In the genomic region with DNA sequence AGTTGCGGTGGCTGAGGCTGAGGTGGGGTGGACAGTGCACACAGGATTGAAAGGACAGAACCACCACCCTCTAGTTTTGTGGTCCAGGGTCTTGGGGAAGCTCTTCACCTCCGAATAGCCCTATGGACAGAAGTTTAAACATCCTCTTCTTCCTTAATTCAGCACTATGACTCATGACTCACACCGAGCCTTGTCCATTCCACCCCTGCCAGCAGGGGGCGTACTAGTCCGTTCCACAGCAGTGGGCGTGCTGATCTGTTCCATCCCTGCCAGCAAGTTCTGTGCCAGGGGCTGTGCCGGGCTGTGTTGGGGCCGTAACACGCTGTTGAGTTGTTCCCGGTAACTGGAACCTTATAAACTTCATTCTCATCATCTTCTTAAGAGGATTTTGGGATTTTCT, we compare ENCODE assay signal across 9 mouse cellular contexts.
DNase-seq lines count a peak whose midpoint lies in the region; ATAC-seq and TF ChIP-seq lines count a peak whose summit lies in the region.
"Had no signal": no experiment of that assay in that cellular context is flagged by ENCODE, and none has a peak within 500 bp of the region (broad histone marks: within the 10 kb centered on the region; RNA-seq: fewer than 3 reads in every experiment).

No protein-coding gene starts in this region.

- peaks cover 49% of the 10 kb centered on the region for H3K27me3 ChIP-seq in hindbrain, embryonic 10.5 days (ENCODE audit: insufficient read depth, poor library complexity, severe bottlenecking)
- H3K27me3 ChIP-seq in hindbrain, embryonic 13.5 days: peaks cover 30% of the 10 kb centered on the region
- H3K27me3 ChIP-seq in spleen, adult 2 months (ENCODE audit: control insufficient read depth, insufficient read depth, low read length): no peaks in the 10 kb centered on the region
- peaks cover 3% of the 10 kb centered on the region for H3K27me3 ChIP-seq in liver, embryonic 14.5 days (ENCODE audit: control insufficient read depth, insufficient read depth, low read length)
- peaks cover 37% of the 10 kb centered on the region for H3K27me3 ChIP-seq in forebrain, embryonic 13.5 days

- no peak for TF ChIP-seq POLR2A in spleen, adult 2 months (IDR thresholded peaks at IDR 0.05; ENCODE audit: low read depth, low read length)

- H3K9ac ChIP-seq in hindbrain, embryonic 13.5 days: no peak overlapping the region
- no peak overlapping the region for H3K9ac ChIP-seq in liver, embryonic 14.5 days (replicated peaks)
- H3K9ac ChIP-seq in forebrain, embryonic 13.5 days: no peak overlapping the region
- H3K9ac ChIP-seq: limb, embryonic 12.5 days had no signal

- ATAC-seq in hindbrain, embryonic 13.5 days (ENCODE audit: low FRiP score): no peak
- no peak for ATAC-seq in liver, embryonic 14.5 days (ENCODE audit: insufficient read depth)
- no peak for ATAC-seq in forebrain, embryonic 13.5 days

- WGBS in hindbrain, embryonic 10.5 days: 77% methylated on average over 10 of the region's 10 CpGs
- WGBS in hindbrain, embryonic 13.5 days: 70% methylated on average over 10 of the region's 10 CpGs
- WGBS in spleen, adult 2 months: 60% methylated on average over 10 of the region's 10 CpGs
- WGBS in liver, embryonic 14.5 days (ENCODE audit: insufficient replicate concordance): 49% methylated on average over 10 of the region's 10 CpGs
- WGBS in forebrain, embryonic 13.5 days: 51% methylated on average over 10 of the region's 10 CpGs

- no peak overlapping the region for H3K27ac ChIP-seq in hindbrain, embryonic 10.5 days
- no peak overlapping the region for H3K27ac ChIP-seq in hindbrain, embryonic 13.5 days
- no peak overlapping the region for H3K27ac ChIP-seq in spleen, adult 2 months (ENCODE audit: insufficient read depth, low read length)
- H3K27ac ChIP-seq in liver, embryonic 14.5 days: no peak overlapping the region
- H3K27ac ChIP-seq in forebrain, embryonic 13.5 days: no peak overlapping the region
- H3K27ac ChIP-seq: limb, embryonic 12.5 days had no signal

- no peak for TF ChIP-seq EP300 in liver, embryonic 14.5 days (IDR thresholded peaks at IDR 0.05; ENCODE audit: low read depth)

- DNase-seq in hindbrain, embryonic 10.5 days (ENCODE audit: low spot score): peak; percentile 19
- DNase-seq in spleen, adult 2 months (ENCODE audit: low read depth in 1 of 2, low spot score in 2 of 2): no peak
- no peak for DNase-seq in spleen, adult 12 weeks (ENCODE audit: low spot score)
- DNase-seq in adrenal gland, postnatal 4 days (ENCODE audit: low spot score in 2 of 2): peak; percentile 48 to 49
- DNase-seq in liver, embryonic 14.5 days (ENCODE audit: low read depth in 3 of 3, low spot score in 3 of 3): no peak
- peak; percentile 31 for DNase-seq in thymus, postnatal 25 days

- 0 out of 2 replicates have a peak, but pooled peaks have one; percentile 19 for TF ChIP-seq CTCF in spleen, adult 2 months (IDR thresholded peaks at IDR 0.05; ENCODE audit: extremely low read depth, insufficient read depth, insufficient read length, insufficient replicate concordance)
- TF ChIP-seq CTCF in liver, embryonic 14.5 days (IDR thresholded peaks at IDR 0.05; ENCODE audit: low read depth): peak; percentile 83

- H3K36me3 ChIP-seq in hindbrain, embryonic 10.5 days: no peaks in the 10 kb centered on the region
- H3K36me3 ChIP-seq in hindbrain, embryonic 13.5 days: no peaks in the 10 kb centered on the region
- no peaks in the 10 kb centered on the region for H3K36me3 ChIP-seq in spleen, adult 2 months (ENCODE audit: control insufficient read depth, insufficient read depth, low read length)
- H3K36me3 ChIP-seq in liver, embryonic 14.5 days (replicated peaks; ENCODE audit: control insufficient read depth, insufficient read depth, low read depth): no peaks in the 10 kb centered on the region
- no peaks in the 10 kb centered on the region for H3K36me3 ChIP-seq in forebrain, embryonic 13.5 days (ENCODE audit: poor library complexity, severe bottlenecking)
- H3K36me3 ChIP-seq: limb, embryonic 12.5 days had no signal

- no peaks in the 10 kb centered on the region for H3K9me3 ChIP-seq in hindbrain, embryonic 10.5 days
- no peaks in the 10 kb centered on the region for H3K9me3 ChIP-seq in hindbrain, embryonic 13.5 days
- H3K9me3 ChIP-seq in liver, embryonic 14.5 days (ENCODE audit: control insufficient read depth, low read length): no peaks in the 10 kb centered on the region
- H3K9me3 ChIP-seq in forebrain, embryonic 13.5 days (replicated peaks): no peaks in the 10 kb centered on the region
- H3K9me3 ChIP-seq: limb, embryonic 12.5 days had no signal

- H3K4me2 ChIP-seq in hindbrain, embryonic 13.5 days: no peak overlapping the region
- no peak overlapping the region for H3K4me2 ChIP-seq in liver, embryonic 14.5 days (ENCODE audit: low read depth)
- H3K4me2 ChIP-seq in forebrain, embryonic 13.5 days: no peak overlapping the region
- H3K4me2 ChIP-seq: limb, embryonic 12.5 days had no signal

- no peak overlapping the region for H3K4me3 ChIP-seq in hindbrain, embryonic 10.5 days
- no peak overlapping the region for H3K4me3 ChIP-seq in hindbrain, embryonic 13.5 days
- no peak overlapping the region for H3K4me3 ChIP-seq in spleen, adult 2 months (ENCODE audit: extremely low read depth, insufficient read depth, insufficient read length)
- H3K4me3 ChIP-seq in liver, embryonic 14.5 days (ENCODE audit: insufficient read depth in 1 of 2, low read depth in 2 of 2, low read length in 2 of 2): no peak overlapping the region
- no peak overlapping the region for H3K4me3 ChIP-seq in forebrain, embryonic 13.5 days
- H3K4me3 ChIP-seq: limb, embryonic 12.5 days had no signal

- peaks cover 53% of the 10 kb centered on the region for H3K4me1 ChIP-seq in hindbrain, embryonic 10.5 days (replicated peaks)
- peaks cover 50% of the 10 kb centered on the region for H3K4me1 ChIP-seq in hindbrain, embryonic 13.5 days (replicated peaks)
- no peaks in the 10 kb centered on the region for H3K4me1 ChIP-seq in spleen, adult 2 months (ENCODE audit: control insufficient read depth, insufficient read depth, insufficient read length)
- no peaks in the 10 kb centered on the region for H3K4me1 ChIP-seq in liver, embryonic 14.5 days (replicated peaks; ENCODE audit: control insufficient read depth in 2 of 2, insufficient read depth in 2 of 2, low read length in 1 of 2)
- peaks cover 26% of the 10 kb centered on the region for H3K4me1 ChIP-seq in forebrain, embryonic 13.5 days

Comparison
In these comparisons a context has a peak if more than half of its experiments do, and no peak if none do; other contexts are left out.
1. DNase-seq: peak in hindbrain, embryonic 10.5 days (single experiment), adrenal gland, postnatal 4 days (2 of 2) and thymus, postnatal 25 days (single experiment); none in spleen, adult 2 months (0 of 2), spleen, adult 12 weeks (single experiment) and liver, embryonic 14.5 days (0 of 3).